Mouse (Mus musculus) forebrain, embryonic 12.5 days (tissue): Measurements from ENCODE around the gene Olfr62. TPM values are rescaled to one million over a fixed set of nuclear protein-coding genes. Genes with fewer than 3 reads are reported as not detected.

Experiments used
- ATAC-seq: fragments of 200-750 bp; cut with Nextera tagmentation; 2 replicates; pipeline ENCODE4 v1.8.0; 2017; ENCODE audit warnings: moderate TSS enrichment; ENCODE audit not compliant: low FRiP score
- H3K27ac ChIP-seq: fragments of 300-500 bp; sonication (generic); 2 replicates; pipeline ENCODE4 v1.5.1; 2016; ENCODE audit warnings: mild to moderate bottlenecking
- H3K27me3 ChIP-seq: fragments of 300-500 bp; sonication (generic); 2 replicates; pipeline ENCODE4 v1.6.1; 2016; ENCODE audit warnings: mild to moderate bottlenecking
- H3K36me3 ChIP-seq: fragments of 300-500 bp; sonication (generic); replicated peaks from 2 replicates; pipeline ENCODE4 v1.6.1; 2016; ENCODE audit warnings: mild to moderate bottlenecking
- H3K4me1 ChIP-seq: fragments of 300-500 bp; sonication (generic); 2 replicates; pipeline ENCODE4 v1.6.1; 2016
- H3K4me2 ChIP-seq: fragments of 300-500 bp; sonication (generic); 2 replicates; pipeline ENCODE4 v1.6.1; 2016; ENCODE audit warnings: mild to moderate bottlenecking, moderate library complexity
- H3K4me3 ChIP-seq: fragments of 300-500 bp; sonication (generic); replicated peaks from 2 replicates; pipeline ENCODE4 v1.5.1; 2016; ENCODE audit warnings: mild to moderate bottlenecking
- H3K9ac ChIP-seq: fragments of 300-500 bp; sonication (generic); 2 replicates; pipeline ENCODE4 v1.6.1; 2016; ENCODE audit warnings: mild to moderate bottlenecking
- H3K9me3 ChIP-seq: fragments of 300-500 bp; sonication (generic); 2 replicates; pipeline ENCODE4 v1.6.1; 2016
- WGBS: fragments of 180-500 bp; shearing (Covaris S2); methylation state at CpG from one replicate; pipeline ENCODE4 v1.1.7; 2016; 5-methylcytosine and 5-hydroxymethylcytosine counted together
- polyA plus RNA-seq: library from polyadenylated mRNA; unstranded; fragments of >200 nt; fragmentation: Nextera tagmentation; extraction: Ambion mirVana; gene quantifications from 2 replicates; pipeline ENCODE4 v1.2.1, GENCODE M21; 2016

Olfr62 gene
- not detected in 2 replicates for polyA plus RNA-seq

DNA sequence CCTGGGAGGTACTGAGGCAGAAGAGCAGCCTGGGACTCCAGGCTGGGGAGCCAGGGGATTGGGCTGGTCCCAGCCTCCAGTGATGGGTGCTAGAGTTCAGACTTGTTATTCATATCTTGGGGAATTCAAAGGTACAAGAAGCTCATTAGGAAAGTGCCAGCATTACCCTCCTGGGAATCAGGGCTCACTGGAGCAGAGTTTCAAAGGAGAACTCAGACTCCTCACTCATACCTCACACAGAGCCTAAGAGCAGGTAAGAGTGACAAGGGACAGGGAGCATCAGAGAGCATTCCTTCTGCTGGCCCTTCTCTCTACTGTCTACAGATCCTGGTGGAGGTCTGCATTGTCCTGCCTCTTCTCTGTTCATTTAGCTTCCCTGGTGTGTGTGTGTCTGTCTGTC, at the start of gene Olfr62:
Gene Olfr62 (plus strand): TSS at position 301 of the 400 bp plus-strand sequence.
- Histone ChIP-seq H3K4me2 (no peak within 1 kb of the TSS), H3K4me1 (no peaks in the 10 kb centered on the region), H3K9me3 (no peaks in the 10 kb centered on the region), H3K36me3 (no peaks in the 10 kb centered on the region), H3K27ac (no peak within 1 kb of the TSS), H3K4me3 (no peak within 1 kb of the TSS), H3K27me3 (no peaks in the 10 kb centered on the region), H3K9ac (no peak within 1 kb of the TSS)
- ATAC-seq: no peak

DNA sequence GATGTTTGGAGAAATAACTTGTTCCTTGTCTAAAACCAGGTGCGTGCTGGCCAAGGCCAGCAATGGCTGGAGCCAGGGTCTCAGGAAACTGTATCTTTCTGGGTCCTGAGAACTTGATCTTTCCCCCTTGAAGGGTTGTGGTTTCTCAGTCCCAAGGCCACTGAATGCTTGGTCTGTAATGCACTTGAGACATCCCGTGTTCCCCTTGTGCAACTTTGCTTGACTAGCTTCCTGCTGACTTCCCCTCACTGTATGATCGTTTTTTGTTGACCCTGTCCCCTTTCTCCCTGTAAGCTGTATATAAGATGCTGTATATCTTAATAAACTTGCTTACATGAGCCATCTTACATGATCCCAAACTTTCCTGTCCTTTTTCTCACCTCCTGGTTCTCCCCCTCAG, 48.9 kb upstream of the Olfr62 start:
- Histone ChIP-seq H3K4me2 (no peak overlapping the region), H3K9me3 (no peaks in the 10 kb centered on the region), H3K27me3 (0 out of 2 replicates have a peak, but pooled peaks cover 15% of the 10 kb centered on the region), H3K36me3 (no peaks in the 10 kb centered on the region), H3K27ac (no peak overlapping the region), H3K4me3 (no peak overlapping the region), H3K9ac (no peak overlapping the region), H3K4me1 (no peaks in the 10 kb centered on the region)
- WGBS: 75% methylated on average over 3 of the region's 3 CpGs
- no peak for ATAC-seq

DNA sequence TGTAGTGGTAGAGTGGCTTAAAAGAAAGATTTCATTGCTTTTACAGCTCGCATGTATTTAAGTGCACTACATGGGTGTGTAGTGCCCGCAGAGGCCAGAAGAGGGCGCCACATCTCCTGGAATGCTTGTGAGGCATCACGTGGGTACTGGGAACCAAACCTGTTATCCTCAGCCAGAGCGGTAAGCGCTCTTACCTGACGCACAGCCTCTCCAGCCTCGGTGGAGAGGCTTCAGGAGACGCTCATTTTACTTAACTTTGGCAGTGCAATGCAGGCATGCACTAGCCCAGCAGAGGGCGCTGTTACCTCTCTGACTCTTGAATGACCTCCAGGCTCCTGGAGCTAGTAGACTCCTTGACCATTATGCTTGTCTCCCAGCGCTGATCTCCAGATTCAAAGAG, 46.1 kb upstream of the Olfr62 start:
- Histone ChIP-seq H3K4me2 (no peak overlapping the region), H3K4me1 (no peaks in the 10 kb centered on the region), H3K36me3 (no peaks in the 10 kb centered on the region), H3K9ac (no peak overlapping the region), H3K27me3 (0 out of 2 replicates have a peak, but pooled peaks cover 15% of the 10 kb centered on the region), H3K9me3 (peaks cover 4% of the 10 kb centered on the region), H3K27ac (no peak overlapping the region), H3K4me3 (no peak overlapping the region)
- WGBS: 20% methylated on average over 11 of the region's 11 CpGs
- ATAC-seq: no peak

DNA sequence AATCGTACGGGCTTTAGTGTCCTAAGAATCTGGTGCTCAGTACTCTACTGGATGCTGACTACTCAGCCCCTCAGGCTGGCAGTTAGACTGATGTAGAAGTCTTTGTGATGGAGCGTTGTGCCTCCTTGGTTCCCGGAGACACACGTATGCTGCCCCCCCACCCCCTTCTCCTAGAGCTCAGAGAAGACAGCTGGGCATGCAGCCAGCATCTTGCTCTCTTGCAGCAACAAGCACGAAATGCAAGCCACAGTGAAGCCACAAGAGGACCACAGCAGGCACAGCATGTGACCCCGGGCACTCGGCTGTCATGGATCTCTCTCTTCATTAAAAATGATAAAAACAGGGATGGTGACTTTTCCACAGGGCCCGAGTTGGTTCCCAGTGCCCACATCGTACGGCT, 43.3 kb upstream of the Olfr62 start:
- Histone ChIP-seq H3K9ac (no peak overlapping the region), H3K4me2 (no peak overlapping the region), H3K27me3 (0 out of 2 replicates have a peak, but pooled peaks cover 13% of the 10 kb centered on the region), H3K4me3 (no peak overlapping the region), H3K36me3 (no peaks in the 10 kb centered on the region), H3K4me1 (no peaks in the 10 kb centered on the region), H3K9me3 (peaks cover 5% of the 10 kb centered on the region), H3K27ac (no peak overlapping the region)
- no peak for ATAC-seq
- 89% methylated on average over 11 of the region's 11 CpGs for WGBS

GRCm38 (mm10) chr4:118620279-118620966, 38.3 kb upstream of the Olfr62 start, which contains the start of the genes Cfap57 and Ebna1bp2:
Gene Cfap57, minus strand, starts transcription at chr4:118620777.
Gene Ebna1bp2, plus strand, starts transcription at chr4:118620799.
- Histone ChIP-seq H3K9ac (peak within 1 kb of the TSS; percentile 74), H3K27me3 (no peaks in the 10 kb centered on the region), H3K4me2 (peak within 1 kb of the TSS; percentile 94), H3K4me1 (peaks cover 11% of the 10 kb centered on the region), H3K27ac (peak within 1 kb of the TSS; percentile 62; the same call in 1 of the 2 replicates), H3K9me3 (peaks cover 5% of the 10 kb centered on the region), H3K4me3 (peak within 1 kb of the TSS; percentile 78), H3K36me3 (peaks cover 26% of the 10 kb centered on the region)
- under 1% methylated on average over 32 of the region's 41 CpGs for WGBS
- peak; percentile 92 for ATAC-seq

DNA sequence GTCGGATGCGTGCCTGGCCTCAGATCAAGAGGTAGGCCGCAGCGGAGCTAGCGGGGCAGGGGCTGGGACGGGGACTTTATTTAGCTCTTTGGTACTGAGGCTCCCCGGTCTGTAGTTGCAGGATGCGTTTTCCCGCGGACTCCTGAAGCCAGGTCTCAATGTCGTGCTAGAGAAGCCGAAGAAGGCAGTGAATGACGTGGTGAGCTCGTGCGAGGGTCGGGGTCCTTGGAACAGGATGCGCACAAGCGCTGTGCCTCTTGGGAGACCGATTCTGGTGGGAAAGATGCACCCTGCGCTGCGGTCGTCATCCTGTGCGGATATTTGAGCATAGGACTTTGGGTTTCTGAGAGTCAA, 37.8 kb upstream of the Olfr62 start:
- peak overlapping the region; percentile 25; the same call in 1 of the 2 replicates for H3K27ac ChIP-seq

DNA sequence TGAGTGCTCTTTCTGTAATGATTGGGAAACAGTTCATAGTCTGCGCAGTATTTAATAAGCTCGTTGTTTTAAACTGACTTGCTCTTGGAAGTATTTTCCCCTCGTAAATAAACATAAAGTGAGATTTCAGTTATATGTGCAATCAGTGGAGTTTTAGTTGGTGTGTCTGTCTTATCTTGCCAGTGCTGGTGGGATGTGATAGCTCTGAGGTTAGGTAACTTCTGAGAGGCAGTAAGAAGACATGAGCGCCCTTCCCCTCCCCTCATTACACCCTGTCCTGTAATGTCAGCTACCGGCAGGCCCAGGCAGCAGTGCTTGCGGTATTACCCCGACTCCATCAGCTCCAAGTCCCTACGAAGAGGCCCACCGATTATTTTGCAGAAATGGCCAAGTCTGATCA, 37.0 kb upstream of the Olfr62 start:
- 88% methylated on average over 9 of the region's 9 CpGs for WGBS
- Histone ChIP-seq H3K27me3 (no peaks in the 10 kb centered on the region), H3K9me3 (peaks cover 5% of the 10 kb centered on the region), H3K4me2 (peak overlapping the region; percentile 94), H3K4me1 (peaks cover 11% of the 10 kb centered on the region), H3K27ac (no peak overlapping the region), H3K36me3 (peaks cover 40% of the 10 kb centered on the region), H3K9ac (0 out of 2 replicates have a peak overlapping the region, but pooled peaks have one; percentile 74), H3K4me3 (peak overlapping the region; percentile 78)
- no peak for ATAC-seq

More for the DNA sequence above, 37.8 kb upstream of the Olfr62 start:
- no peaks in the 10 kb centered on the region for H3K27me3 ChIP-seq
- ATAC-seq: peak; percentile 39
- H3K9ac ChIP-seq: peak overlapping the region; percentile 74
- peak overlapping the region; percentile 78 for H3K4me3 ChIP-seq
- peaks cover 5% of the 10 kb centered on the region for H3K9me3 ChIP-seq
- H3K4me2 ChIP-seq: peak overlapping the region; percentile 94
- peaks cover 32% of the 10 kb centered on the region for H3K36me3 ChIP-seq
- under 1% methylated on average over 23 of the region's 23 CpGs for WGBS
- peaks cover 11% of the 10 kb centered on the region for H3K4me1 ChIP-seq

DNA sequence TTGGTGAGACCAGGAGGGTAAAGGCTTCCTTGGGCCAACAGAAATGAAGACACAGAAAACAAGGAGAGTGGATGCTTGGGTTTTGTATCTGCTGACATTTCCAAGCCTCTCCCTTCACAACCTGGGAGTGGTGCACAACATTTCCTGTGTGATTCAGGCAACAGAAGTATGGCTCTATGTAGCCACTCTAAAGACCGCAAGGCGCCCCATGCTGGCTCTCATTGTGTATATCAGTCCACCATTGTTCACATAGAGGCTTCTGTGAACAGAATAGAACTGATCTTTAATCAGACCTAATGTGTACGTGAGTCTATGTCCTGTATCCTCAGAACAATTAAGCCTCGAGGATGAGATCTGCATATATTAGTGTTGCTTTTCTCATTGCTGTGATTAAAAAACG, 28.5 kb upstream of the Olfr62 start:
- no peaks in the 10 kb centered on the region for H3K4me1 ChIP-seq
- H3K27me3 ChIP-seq: no peaks in the 10 kb centered on the region
- WGBS: 82% methylated on average over 5 of the region's 5 CpGs
- no peak overlapping the region for H3K27ac ChIP-seq
- no peak overlapping the region for H3K4me2 ChIP-seq
- no peak for ATAC-seq
- H3K4me3 ChIP-seq: no peak overlapping the region
- peaks cover 54% of the 10 kb centered on the region for H3K36me3 ChIP-seq
- no peaks in the 10 kb centered on the region for H3K9me3 ChIP-seq
- no peak overlapping the region for H3K9ac ChIP-seq

- H3K4me1 ChIP-seq: peaks cover 8% of the 10 kb centered on the region; the same call in 1 of the 2 replicates
- no peak overlapping the region for H3K4me3 ChIP-seq
- H3K4me2 ChIP-seq: peak overlapping the region; percentile 34
- no peaks in the 10 kb centered on the region for H3K9me3 ChIP-seq
- no peaks in the 10 kb centered on the region for H3K27me3 ChIP-seq
- H3K36me3 ChIP-seq: no peaks in the 10 kb centered on the region
- H3K27ac ChIP-seq: no peak overlapping the region
- no peak for ATAC-seq
- no peak overlapping the region for H3K9ac ChIP-seq
- WGBS: 46% methylated on average over 20 of the region's 20 CpGs
Measured at GRCm38 (mm10) chr4:118642346-118643190, 16.2 kb upstream of the Olfr62 start.

- H3K9me3 ChIP-seq: no peaks in the 10 kb centered on the region
- H3K36me3 ChIP-seq: no peaks in the 10 kb centered on the region
- peaks cover 8% of the 10 kb centered on the region; the same call in 1 of the 2 replicates for H3K4me1 ChIP-seq
- H3K4me3 ChIP-seq: no peak overlapping the region
- peak; percentile 39; the same call in 1 of the 2 replicates for ATAC-seq
- no peak overlapping the region for H3K4me2 ChIP-seq
- no peak overlapping the region for H3K9ac ChIP-seq
- H3K27ac ChIP-seq: no peak overlapping the region
- WGBS: 7% methylated on average over 2 of the region's 2 CpGs
- H3K27me3 ChIP-seq: no peaks in the 10 kb centered on the region
Measured at GRCm38 (mm10) chr4:118645234-118645633, 13.5 kb upstream of the Olfr62 start.

DNA sequence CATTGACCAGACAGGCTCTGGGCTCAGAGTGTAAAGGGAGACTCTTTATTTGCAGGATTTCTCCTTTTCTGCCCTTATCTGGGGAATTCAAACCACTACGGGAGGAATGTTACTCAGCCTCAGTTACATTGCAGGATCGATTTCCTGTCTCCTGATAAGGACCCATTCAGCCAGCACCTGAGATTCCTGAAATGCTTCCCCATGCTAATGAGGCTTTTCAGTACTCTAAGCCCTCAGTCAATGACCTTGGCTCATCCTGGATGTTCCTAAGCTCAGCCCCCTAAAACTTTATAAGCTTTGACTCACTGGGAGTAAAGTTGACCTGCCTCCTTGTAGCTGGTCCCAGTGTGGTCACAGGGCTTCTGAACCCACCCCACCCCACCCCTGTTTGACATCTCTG, 28.3 kb downstream of the Olfr62 start:
- no peaks in the 10 kb centered on the region for H3K36me3 ChIP-seq
- no peak overlapping the region for H3K4me3 ChIP-seq
- no peak overlapping the region for H3K27ac ChIP-seq
- H3K4me1 ChIP-seq: no peaks in the 10 kb centered on the region
- no peaks in the 10 kb centered on the region for H3K9me3 ChIP-seq
- ATAC-seq: no peak
- no peak overlapping the region for H3K9ac ChIP-seq
- no peak overlapping the region for H3K4me2 ChIP-seq
- WGBS: 75% methylated on average over 2 of the region's 2 CpGs
- no peaks in the 10 kb centered on the region for H3K27me3 ChIP-seq

DNA sequence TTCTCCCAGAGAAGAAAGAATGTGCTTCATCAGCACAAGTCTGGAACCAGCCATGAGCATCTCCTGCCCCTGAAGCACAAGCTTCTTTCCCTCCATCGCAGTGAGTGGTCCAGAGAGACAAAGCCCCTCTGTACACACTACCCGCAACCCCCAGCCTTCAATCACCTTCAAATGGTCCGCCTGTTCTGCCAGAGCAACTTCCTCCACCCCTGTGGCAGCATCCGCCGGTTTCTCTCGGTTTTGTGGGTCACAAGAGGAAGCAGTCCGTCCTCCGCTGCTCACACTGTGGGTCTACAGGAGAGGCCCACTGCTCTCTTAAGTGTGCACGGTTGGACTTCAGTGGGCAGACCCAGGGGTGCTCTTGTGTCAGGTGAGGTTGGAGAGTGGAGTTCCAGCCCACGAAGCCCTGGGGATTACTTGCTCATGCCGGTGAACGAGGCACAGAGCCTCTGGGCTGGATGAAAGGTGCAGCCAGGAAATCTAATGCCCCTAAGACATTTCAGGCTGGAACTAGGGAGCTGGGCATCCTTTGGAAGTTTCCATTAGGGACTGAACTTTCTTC, 33.7 kb downstream of the Olfr62 start, which contains the start of gene Olfr1342:
Gene Olfr1342 (minus strand): TSS at position 345 of the 562 bp plus-strand sequence.
- no peak for ATAC-seq
- H3K4me2 ChIP-seq: no peak within 1 kb of the TSS
- H3K4me1 ChIP-seq: 0 out of 2 replicates have a peak, but pooled peaks cover 4% of the 10 kb centered on the region
- no peak within 1 kb of the TSS for H3K9ac ChIP-seq
- H3K27me3 ChIP-seq: no peaks in the 10 kb centered on the region
- no peaks in the 10 kb centered on the region for H3K9me3 ChIP-seq
- no peaks in the 10 kb centered on the region for H3K36me3 ChIP-seq
- no peak within 1 kb of the TSS for H3K27ac ChIP-seq
- WGBS: 47% methylated on average over 12 of the region's 12 CpGs
- no peak within 1 kb of the TSS for H3K4me3 ChIP-seq
